Mouse (Mus musculus) heart, postnatal 0 days (tissue): Measurements from ENCODE around the gene Fam227b.

Source experiments
- CTCF ChIP-seq: IDR thresholded peaks from 2 replicates; pipeline ENCODE4 v1.5.1; 2016; ENCODE audit warnings: antibody characterized with exemption, control low read depth, low read depth
- EP300 ChIP-seq: IDR thresholded peaks from 2 replicates; pipeline ENCODE4 v1.6.1; 2016; ENCODE audit warnings: antibody characterized with exemption, low read depth

DNA sequence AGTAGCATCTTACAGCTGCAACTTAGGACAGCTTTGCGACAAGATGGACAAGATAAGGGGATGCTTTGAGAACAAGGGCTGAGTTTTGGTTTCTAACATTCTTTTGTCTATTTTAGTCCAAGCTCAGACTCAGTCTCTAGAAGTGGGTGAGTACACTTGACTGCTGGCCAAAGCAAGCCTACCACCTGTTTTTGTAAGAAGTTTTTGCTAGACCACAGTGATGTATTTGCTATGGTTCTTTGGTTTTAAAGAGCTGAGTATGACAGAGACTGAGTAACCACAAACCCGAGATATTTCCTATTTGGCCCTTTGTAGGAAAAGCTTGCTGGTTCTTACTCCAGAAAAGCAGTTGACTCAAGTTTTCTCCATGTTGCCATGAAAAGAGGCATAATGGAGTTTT is 203.6 kb downstream of the Fam227b start:
- TF ChIP-seq CTCF = no peak
- TF ChIP-seq EP300 = no peak
